Mouse (Mus musculus): ENCODE measurements around the gene Btbd2. TPM values are rescaled to one million over a fixed set of nuclear protein-coding genes. Genes with fewer than 3 reads are reported as not detected.

Gene Btbd2
- polyA plus RNA-seq, 1 experiment, result 18.9 TPM

DNA sequence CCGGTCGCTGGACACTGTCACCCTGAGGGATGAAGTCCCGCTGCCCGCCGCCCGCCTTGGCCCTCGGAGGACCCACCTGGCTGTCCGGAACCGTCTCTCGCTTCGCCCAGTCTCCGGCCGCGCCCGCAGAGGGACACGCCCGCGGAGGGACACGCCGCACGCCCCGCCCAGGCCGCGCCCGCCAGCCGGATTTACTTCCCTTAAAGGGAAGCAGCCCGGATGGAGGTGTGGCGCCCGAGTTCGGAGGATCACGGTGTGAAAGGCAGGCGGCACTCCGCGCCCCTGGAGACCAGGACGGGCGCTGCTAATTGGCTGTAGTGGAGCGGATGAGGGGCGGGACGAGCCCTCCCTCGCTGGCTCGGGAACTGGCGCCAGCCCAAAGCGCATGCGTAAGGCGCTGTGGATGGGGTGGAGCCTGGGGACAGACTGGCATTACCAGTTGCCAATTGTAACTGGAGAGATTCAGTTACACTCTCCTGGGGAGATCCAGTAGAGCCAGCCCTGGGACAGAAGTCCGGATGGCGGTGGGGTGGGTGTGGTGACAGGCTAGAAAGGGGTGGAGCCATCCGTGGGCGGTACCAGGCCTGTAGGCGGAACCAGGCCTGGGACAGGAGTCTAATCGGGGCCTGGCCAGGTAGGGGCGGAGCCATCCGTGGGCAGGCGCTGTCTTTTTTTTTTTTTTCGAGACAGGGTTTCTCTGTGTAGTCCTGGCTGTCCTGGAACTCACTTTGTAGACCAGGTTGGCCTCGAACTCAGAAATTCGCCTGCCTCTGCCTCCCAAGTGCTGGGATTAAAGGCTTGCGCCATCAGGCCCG, 45.1 kb upstream of the Btbd2 start, which contains the start of the genes Mob3a and Izumo4:
Mob3a (minus strand) TSS at position 257 of the 815 bp plus-strand sequence.
Izumo4 (plus strand) TSS at position 464 of the 815 bp plus-strand sequence.
- TF ChIP-seq POLR2A (IDR thresholded peaks at IDR 0.05; ENCODE audit: control insufficient read depth, low read depth, low read length) (no peak), CTCF (IDR thresholded peaks at IDR 0.05; ENCODE audit: control insufficient read depth, insufficient read depth, insufficient replicate concordance, low read depth, low read length) (no peak)
- Histone ChIP-seq H3K4me1 (ENCODE audit: control insufficient read depth, insufficient read depth, low read length) (peaks cover 12% of the 10 kb centered on the region), H3K27me3 (ENCODE audit: control insufficient read depth, insufficient read depth, low read length) (no peaks in the 10 kb centered on the region), H3K36me3 (ENCODE audit: control insufficient read depth, insufficient read depth, low read length) (no peaks in the 10 kb centered on the region; the same call in 1 of the 2 replicates), H3K27ac (ENCODE audit: control insufficient read depth, insufficient read depth, low read depth, low read length) (peak within 1 kb of the TSS; percentile 96), H3K4me3 (ENCODE audit: control insufficient read depth, low read depth, low read length) (peak within 1 kb of the TSS; percentile 95)

DNA sequence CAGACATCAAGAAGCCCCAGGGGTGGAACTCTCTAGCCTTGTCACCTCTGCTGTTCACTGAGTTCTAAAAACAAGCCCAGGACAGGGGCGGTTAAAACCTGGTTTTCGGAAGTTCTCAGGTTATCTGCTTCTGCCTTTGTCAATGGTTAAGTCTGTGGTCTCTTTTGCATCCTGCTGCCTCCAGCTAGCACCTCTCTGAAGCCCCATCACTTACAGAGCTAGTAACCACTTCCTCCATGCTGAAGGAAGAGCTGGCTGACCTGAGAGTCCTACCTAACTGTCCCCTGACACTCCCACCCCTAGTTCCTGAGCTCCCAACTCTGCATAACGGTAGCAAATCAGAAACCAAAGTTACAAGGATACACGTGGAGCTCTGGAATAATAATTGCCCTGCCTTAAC, 43.9 kb upstream of the Btbd2 start:
- peak overlapping the region; percentile 95 for H3K4me3 ChIP-seq (ENCODE audit: control insufficient read depth, low read depth, low read length)
- no peak overlapping the region for H3K27ac ChIP-seq (ENCODE audit: control insufficient read depth, insufficient read depth, low read depth, low read length)
- H3K4me1 ChIP-seq (ENCODE audit: control insufficient read depth, insufficient read depth, low read length), result peaks cover 13% of the 10 kb centered on the region
- no peak for TF ChIP-seq CTCF (IDR thresholded peaks at IDR 0.05; ENCODE audit: control insufficient read depth, insufficient read depth, insufficient replicate concordance, low read depth, low read length)
- TF ChIP-seq POLR2A (IDR thresholded peaks at IDR 0.05; ENCODE audit: control insufficient read depth, low read depth, low read length), result no peak
- H3K27me3 ChIP-seq (ENCODE audit: control insufficient read depth, insufficient read depth, low read length), result no peaks in the 10 kb centered on the region
- H3K36me3 ChIP-seq (ENCODE audit: control insufficient read depth, insufficient read depth, low read length), result no peaks in the 10 kb centered on the region

- no peaks in the 10 kb centered on the region for H3K27me3 ChIP-seq (ENCODE audit: control insufficient read depth, insufficient read depth, low read length)
- no peaks in the 10 kb centered on the region for H3K36me3 ChIP-seq (ENCODE audit: control insufficient read depth, insufficient read depth, low read length)
- no peak overlapping the region for H3K27ac ChIP-seq (ENCODE audit: control insufficient read depth, insufficient read depth, low read depth, low read length)
- no peak overlapping the region for H3K4me3 ChIP-seq (ENCODE audit: control insufficient read depth, low read depth, low read length)
- H3K4me1 ChIP-seq (ENCODE audit: control insufficient read depth, insufficient read depth, low read length), result peaks cover 16% of the 10 kb centered on the region
- TF ChIP-seq POLR2A (IDR thresholded peaks at IDR 0.05; ENCODE audit: control insufficient read depth, low read depth, low read length) (no peak), CTCF (IDR thresholded peaks at IDR 0.05; ENCODE audit: control insufficient read depth, insufficient read depth, insufficient replicate concordance, low read depth, low read length) (no peak)
These were observed 43.2 kb upstream of the Btbd2 start for GRCm38 (mm10) chr10:80700038-80700504.

- Histone ChIP-seq H3K36me3 (ENCODE audit: control insufficient read depth, insufficient read depth, low read length) (no peaks in the 10 kb centered on the region), H3K27me3 (ENCODE audit: control insufficient read depth, insufficient read depth, low read length) (no peaks in the 10 kb centered on the region), H3K4me1 (ENCODE audit: control insufficient read depth, insufficient read depth, low read length) (peaks cover 17% of the 10 kb centered on the region), H3K27ac (ENCODE audit: control insufficient read depth, insufficient read depth, low read depth, low read length) (no peak overlapping the region), H3K4me3 (ENCODE audit: control insufficient read depth, low read depth, low read length) (no peak overlapping the region)
- TF ChIP-seq POLR2A (IDR thresholded peaks at IDR 0.05; ENCODE audit: control insufficient read depth, low read depth, low read length) (no peak), CTCF (IDR thresholded peaks at IDR 0.05; ENCODE audit: control insufficient read depth, insufficient read depth, insufficient replicate concordance, low read depth, low read length) (no peak)
These were observed 41.7 kb upstream of the Btbd2 start for GRCm38 (mm10) chr10:80698605-80699004.

DNA sequence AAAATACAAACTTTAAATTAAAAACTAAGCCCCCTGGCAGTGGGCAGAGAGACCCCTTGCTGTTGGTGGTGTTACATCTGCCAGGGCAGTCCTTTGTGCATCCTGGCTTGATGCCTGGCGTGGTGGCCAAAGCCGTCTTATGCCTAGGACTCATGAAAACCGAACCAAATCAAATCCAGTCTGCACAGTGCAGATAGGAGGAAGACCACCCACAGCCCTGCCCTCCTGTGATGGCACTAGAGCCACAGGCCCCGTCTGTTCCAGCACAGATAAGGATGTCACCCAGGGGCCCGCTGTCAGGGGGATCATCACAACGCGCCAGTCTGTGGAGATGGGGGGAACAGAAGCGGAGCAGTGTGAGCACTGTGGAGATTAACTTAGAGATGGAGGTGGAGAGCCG, 40.9 kb upstream of the Btbd2 start:
- Histone ChIP-seq H3K36me3 (ENCODE audit: control insufficient read depth, insufficient read depth, low read length) (no peaks in the 10 kb centered on the region), H3K27ac (ENCODE audit: control insufficient read depth, insufficient read depth, low read depth, low read length) (no peak overlapping the region), H3K27me3 (ENCODE audit: control insufficient read depth, insufficient read depth, low read length) (no peaks in the 10 kb centered on the region), H3K4me1 (ENCODE audit: control insufficient read depth, insufficient read depth, low read length) (peaks cover 11% of the 10 kb centered on the region), H3K4me3 (ENCODE audit: control insufficient read depth, low read depth, low read length) (no peak overlapping the region)
- no peak for TF ChIP-seq POLR2A (IDR thresholded peaks at IDR 0.05; ENCODE audit: control insufficient read depth, low read depth, low read length)
- TF ChIP-seq CTCF (IDR thresholded peaks at IDR 0.05; ENCODE audit: control insufficient read depth, insufficient read depth, insufficient replicate concordance, low read depth, low read length), result no peak

DNA sequence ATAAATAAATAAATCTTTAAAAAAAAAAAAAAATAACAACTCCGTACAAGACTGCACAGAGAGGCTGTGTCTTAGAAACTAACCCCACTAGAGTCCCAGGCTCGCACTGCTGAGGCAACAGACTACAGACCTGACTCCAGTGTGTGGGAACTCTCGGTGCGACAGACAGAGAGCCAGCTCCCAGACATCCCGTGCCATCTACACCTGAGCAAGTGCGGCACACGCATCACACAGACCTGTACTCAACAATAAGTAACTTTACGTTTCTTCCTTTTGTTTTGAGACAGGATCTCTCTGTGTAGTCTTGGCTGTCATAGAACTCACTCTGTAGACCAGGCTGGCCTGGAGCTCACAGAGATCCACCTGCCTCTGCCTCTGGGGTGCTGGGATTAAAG, 40.5 kb upstream of the Btbd2 start:
- peaks cover 7% of the 10 kb centered on the region for H3K4me1 ChIP-seq (ENCODE audit: control insufficient read depth, insufficient read depth, low read length)
- no peaks in the 10 kb centered on the region for H3K27me3 ChIP-seq (ENCODE audit: control insufficient read depth, insufficient read depth, low read length)
- no peak overlapping the region for H3K4me3 ChIP-seq (ENCODE audit: control insufficient read depth, low read depth, low read length)
- no peak for TF ChIP-seq CTCF (IDR thresholded peaks at IDR 0.05; ENCODE audit: control insufficient read depth, insufficient read depth, insufficient replicate concordance, low read depth, low read length)
- no peak overlapping the region for H3K27ac ChIP-seq (ENCODE audit: control insufficient read depth, insufficient read depth, low read depth, low read length)
- no peaks in the 10 kb centered on the region for H3K36me3 ChIP-seq (ENCODE audit: control insufficient read depth, insufficient read depth, low read length)

- TF ChIP-seq CTCF (IDR thresholded peaks at IDR 0.05; ENCODE audit: control insufficient read depth, insufficient read depth, insufficient replicate concordance, low read depth, low read length) (no peak), POLR2A (IDR thresholded peaks at IDR 0.05; ENCODE audit: control insufficient read depth, low read depth, low read length) (no peak)
- no peaks in the 10 kb centered on the region for H3K27me3 ChIP-seq (ENCODE audit: control insufficient read depth, insufficient read depth, low read length)
- peaks cover 7% of the 10 kb centered on the region for H3K4me1 ChIP-seq (ENCODE audit: control insufficient read depth, insufficient read depth, low read length)
- no peak overlapping the region for H3K27ac ChIP-seq (ENCODE audit: control insufficient read depth, insufficient read depth, low read depth, low read length)
- no peak overlapping the region for H3K4me3 ChIP-seq (ENCODE audit: control insufficient read depth, low read depth, low read length)
- H3K36me3 ChIP-seq (ENCODE audit: control insufficient read depth, insufficient read depth, low read length), result no peaks in the 10 kb centered on the region
These were observed 39.9 kb upstream of the Btbd2 start for GRCm38 (mm10) chr10:80696502-80697392.

Measured in testis, adult 2 months (tissue).